Mouse (Mus musculus): ENCODE measurements around the gene Klk6. TPM values are rescaled to one million over a fixed set of nuclear protein-coding genes. Genes with fewer than 3 reads are reported as not detected.

Klk6 gene
- polyA plus RNA-seq, 1 experiment from 2014 or later, result not detected

Other genes with a start within 250 kb of the Klk6 start
- gene Zfp719, start 244.9 kb upstream of the Klk6 start, polyA plus RNA-seq (2014; fragmentation: Nextera tagmentation; extraction: Ambion mirVana), result 19.3 and 19.6 TPM in 2 replicates
- gene Zfp819, start 217.3 kb upstream of the Klk6 start, polyA plus RNA-seq (2014; fragmentation: Nextera tagmentation; extraction: Ambion mirVana), result 0.14 and 0.67 TPM in 2 replicates
- gene Ceacam18, start 189.8 kb upstream of the Klk6 start, polyA plus RNA-seq (2014; fragmentation: Nextera tagmentation; extraction: Ambion mirVana), result not detected in 2 replicates
- 0.32 TPM in 1 of 2 replicates, not detected in the other for gene Siglece, start 164.3 kb upstream of the Klk6 start, polyA plus RNA-seq (2014; fragmentation: Nextera tagmentation; extraction: Ambion mirVana)
- 8.1 and 9.1 TPM in 2 replicates for gene Ctu1, start 152.5 kb upstream of the Klk6 start, polyA plus RNA-seq (2014; fragmentation: Nextera tagmentation; extraction: Ambion mirVana)
- gene Klk14, start 134.1 kb upstream of the Klk6 start, polyA plus RNA-seq (2014; fragmentation: Nextera tagmentation; extraction: Ambion mirVana), result not detected in 2 replicates
- gene Klk13, start 111.9 kb upstream of the Klk6 start, polyA plus RNA-seq (2014; fragmentation: Nextera tagmentation; extraction: Ambion mirVana), result 0.49 TPM in 2 replicates
- gene Klk12, start 55.6 kb upstream of the Klk6 start, polyA plus RNA-seq (2014; fragmentation: Nextera tagmentation; extraction: Ambion mirVana), result not detected in 2 replicates
- gene Klk11, start 49.9 kb upstream of the Klk6 start, polyA plus RNA-seq (2014; fragmentation: Nextera tagmentation; extraction: Ambion mirVana), result not detected in 2 replicates
- 0.15 and 0.40 TPM in 2 replicates for gene Klk10, start 43.5 kb upstream of the Klk6 start, polyA plus RNA-seq (2014; fragmentation: Nextera tagmentation; extraction: Ambion mirVana)
- not detected in 2 replicates for gene Klk9, start 32.6 kb upstream of the Klk6 start, polyA plus RNA-seq (2014; fragmentation: Nextera tagmentation; extraction: Ambion mirVana)
- 14.4 and 19.0 TPM in 2 replicates for gene Klk8, start 26.9 kb upstream of the Klk6 start, polyA plus RNA-seq (2014; fragmentation: Nextera tagmentation; extraction: Ambion mirVana)
- gene Klk7, start 13.2 kb upstream of the Klk6 start, polyA plus RNA-seq (2014; fragmentation: Nextera tagmentation; extraction: Ambion mirVana), result not detected in 2 replicates
- gene Klk5, start 17.5 kb downstream of the Klk6 start, polyA plus RNA-seq (2014; fragmentation: Nextera tagmentation; extraction: Ambion mirVana), result not detected in 2 replicates
- 0.28 TPM in 1 of 2 replicates, not detected in the other for gene Klk4, start 56.7 kb downstream of the Klk6 start, polyA plus RNA-seq (2014; fragmentation: Nextera tagmentation; extraction: Ambion mirVana)
- not detected in 2 replicates for gene Klk15, start 109.2 kb downstream of the Klk6 start, polyA plus RNA-seq (2014; fragmentation: Nextera tagmentation; extraction: Ambion mirVana)
- not detected in 2 replicates for gene Klk1b8, start 126.2 kb downstream of the Klk6 start, polyA plus RNA-seq (2014; fragmentation: Nextera tagmentation; extraction: Ambion mirVana)
- not detected in 2 replicates for gene Klk1b1, start 142.3 kb downstream of the Klk6 start, polyA plus RNA-seq (2014; fragmentation: Nextera tagmentation; extraction: Ambion mirVana)
- not detected in 2 replicates for gene Klk1b9, start 151.6 kb downstream of the Klk6 start, polyA plus RNA-seq (2014; fragmentation: Nextera tagmentation; extraction: Ambion mirVana)
- gene Klk1b11, start 171.4 kb downstream of the Klk6 start, polyA plus RNA-seq (2014; fragmentation: Nextera tagmentation; extraction: Ambion mirVana), result not detected in 2 replicates
- 0.15 TPM in 1 of 2 replicates, not detected in the other for gene Klk1b26, start 187.7 kb downstream of the Klk6 start, polyA plus RNA-seq (2014; fragmentation: Nextera tagmentation; extraction: Ambion mirVana)
- gene Klk1b27, start 227.8 kb downstream of the Klk6 start, polyA plus RNA-seq (2014; fragmentation: Nextera tagmentation; extraction: Ambion mirVana), result not detected in 2 replicates